Comparison of ENCODE assay signal across 34 mouse cellular contexts in genomic region chr11:93536244-93536643, GRCm38 (mm10).
"Had no signal": no experiment of that assay in that cellular context is flagged by ENCODE, and none has a peak within 500 bp of the region (broad histone marks: within the 10 kb centered on the region; RNA-seq: fewer than 3 reads in every experiment).

No protein-coding gene starts in this region.

- H3K9ac ChIP-seq: heart, embryonic 13.5 days; heart, embryonic 15.5 days; hindbrain, embryonic 12.5 days; hindbrain, embryonic 13.5 days; hindbrain, embryonic 14.5 days; hindbrain, embryonic 15.5 days; intestine, embryonic 15.5 days; kidney, embryonic 15.5 days had no signal

- DNase-seq: heart, postnatal 10 days; heart, postnatal 14 days; heart, postnatal 36 days; heart, postnatal 4 days; kidney, adult 11 months; kidney, adult 18-20 months; kidney, adult 2 months; kidney, adult 8-10 months; kidney, adult 9 months; kidney, postnatal 10 days; kidney, postnatal 14 days; kidney, postnatal 25 days; kidney, postnatal 36 days; kidney, postnatal 4 days; layer of hippocampus, adult 9-11 months; layer of hippocampus, postnatal 36 days had no signal

- ATAC-seq: hindbrain, embryonic 16.5 days; hindbrain, postnatal 0 days; inflammation-experienced regulatory T-cells, adult 6 months; intestine, embryonic 15.5 days; intestine, embryonic 16.5 days; intestine, postnatal 0 days had no signal

- H3K4me3 ChIP-seq: heart, embryonic 10.5 days; heart, embryonic 13.5 days; heart, embryonic 15.5 days; hindbrain, embryonic 10.5 days; hindbrain, embryonic 12.5 days; hindbrain, embryonic 13.5 days; hindbrain, embryonic 15.5 days; intestine, embryonic 15.5 days; kidney, embryonic 15.5 days; layer of hippocampus, adult 2 months had no signal

- H3K27ac ChIP-seq: heart, embryonic 10.5 days; heart, embryonic 13.5 days; heart, embryonic 15.5 days; hindbrain, embryonic 10.5 days; hindbrain, embryonic 12.5 days; hindbrain, embryonic 13.5 days; hindbrain, embryonic 14.5 days; hindbrain, embryonic 15.5 days; hindbrain, postnatal 0 days; intestine, embryonic 15.5 days; kidney, embryonic 15.5 days; kidney, postnatal 0 days; layer of hippocampus, adult 2 months had no signal

- H3K9me3 ChIP-seq: heart, embryonic 10.5 days; heart, embryonic 13.5 days; heart, embryonic 15.5 days; hindbrain, embryonic 10.5 days; hindbrain, embryonic 12.5 days; hindbrain, embryonic 13.5 days; hindbrain, embryonic 15.5 days; intestine, embryonic 15.5 days; kidney, embryonic 15.5 days had no signal

- H3K4me1 ChIP-seq: heart, embryonic 10.5 days; hindbrain, embryonic 10.5 days; hindbrain, embryonic 12.5 days; hindbrain, embryonic 15.5 days; intestine, embryonic 15.5 days; kidney, embryonic 15.5 days had no signal

- H3K27me3 ChIP-seq: heart, embryonic 13.5 days; heart, embryonic 15.5 days; hindbrain, embryonic 12.5 days; hindbrain, embryonic 13.5 days; hindbrain, embryonic 15.5 days; intestine, embryonic 15.5 days; kidney, embryonic 15.5 days had no signal

- H3K36me3 ChIP-seq: heart, embryonic 10.5 days; heart, embryonic 13.5 days; heart, embryonic 15.5 days; hindbrain, embryonic 10.5 days; hindbrain, embryonic 12.5 days; hindbrain, embryonic 13.5 days; hindbrain, embryonic 15.5 days; intestine, embryonic 15.5 days; kidney, embryonic 15.5 days had no signal

- H3K4me2 ChIP-seq: heart, embryonic 11.5 days; heart, embryonic 13.5 days; heart, embryonic 15.5 days; hindbrain, embryonic 12.5 days; hindbrain, embryonic 13.5 days; hindbrain, embryonic 14.5 days; hindbrain, embryonic 15.5 days; intestine, embryonic 15.5 days; kidney, embryonic 15.5 days had no signal
